Mouse (Mus musculus) embryonic fibroblast, embryonic 13.5 days (primary cell): Measurements from ENCODE around the gene 1700037H04Rik. TPM values are rescaled to one million over a fixed set of nuclear protein-coding genes. Genes with fewer than 3 reads are reported as not detected.

ENCODE experiments used
- H3K27ac ChIP-seq: 2 replicates; pipeline ENCODE4 v1.5.1; 2012; ENCODE audit warnings: low read length, control low read depth, inconsistent platforms; ENCODE audit not compliant: insufficient read depth
- H3K4me1 ChIP-seq: 2 replicates; pipeline ENCODE4 v1.6.1; 2011; ENCODE audit warnings: low read length; ENCODE audit not compliant: control insufficient read depth, insufficient read depth
- H3K4me3 ChIP-seq: 2 replicates; pipeline ENCODE4 v1.5.1; 2011; ENCODE audit warnings: mild to moderate bottlenecking, control low read depth, low read length; ENCODE audit not compliant: insufficient read depth
- CTCF ChIP-seq: IDR thresholded peaks from 2 replicates; pipeline ENCODE4 v1.5.1; 2011; ENCODE audit warnings: mild to moderate bottlenecking, control low read depth, low read length, moderate library complexity, borderline replicate concordance; ENCODE audit not compliant: insufficient read depth
- POLR2A ChIP-seq: IDR thresholded peaks from 2 replicates; pipeline ENCODE4 v1.6.1; 2011; ENCODE audit warnings: low read depth, mild to moderate bottlenecking, control low read depth, low read length, moderate library complexity
- polyA plus RNA-seq: library from polyadenylated mRNA; stranded (reverse); fragments of >200 nt; gene quantifications from 2 replicates; pipeline ENCODE4 v1.2.4, GENCODE M21; 2011; ENCODE audit warnings: low read depth; ENCODE audit not compliant: missing spikeins, insufficient read length

The 1700037H04Rik gene
- polyA plus RNA-seq, 1 experiment = 29.0 TPM

GRCm38 (mm10) chr2:131132111-131132888, 27.6 kb downstream of the 1700037H04Rik start:
- no peak overlapping the region for H3K27ac ChIP-seq
- TF ChIP-seq CTCF (no peak), POLR2A (no peak)
- no peaks in the 10 kb centered on the region; the same call in 1 of the 2 replicates for H3K4me1 ChIP-seq

GRCm38 (mm10) chr2:131130849-131131248, 29.0 kb downstream of the 1700037H04Rik start:
- Histone ChIP-seq H3K4me1 (no peaks in the 10 kb centered on the region; the same call in 1 of the 2 replicates), H3K4me3 (no peak overlapping the region), H3K27ac (no peak overlapping the region)
- no peak for TF ChIP-seq POLR2A

More at GRCm38 (mm10) chr2:131132111-131132888, 27.6 kb downstream of the 1700037H04Rik start:
- H3K4me3 ChIP-seq = no peak overlapping the region

- Histone ChIP-seq H3K27ac (no peak overlapping the region), H3K4me1 (no peaks in the 10 kb centered on the region; the same call in 1 of the 2 replicates), H3K4me3 (no peak overlapping the region)
- TF ChIP-seq CTCF (no peak), POLR2A (no peak)
Measured at GRCm38 (mm10) chr2:131129836-131130235, 30.0 kb downstream of the 1700037H04Rik start.

GRCm38 (mm10) chr2:131128636-131129157, 31.2 kb downstream of the 1700037H04Rik start:
- Histone ChIP-seq H3K27ac (no peak overlapping the region), H3K4me1 (no peaks in the 10 kb centered on the region; the same call in 1 of the 2 replicates), H3K4me3 (no peak overlapping the region)
- TF ChIP-seq CTCF = no peak
- no peak for TF ChIP-seq POLR2A

DNA sequence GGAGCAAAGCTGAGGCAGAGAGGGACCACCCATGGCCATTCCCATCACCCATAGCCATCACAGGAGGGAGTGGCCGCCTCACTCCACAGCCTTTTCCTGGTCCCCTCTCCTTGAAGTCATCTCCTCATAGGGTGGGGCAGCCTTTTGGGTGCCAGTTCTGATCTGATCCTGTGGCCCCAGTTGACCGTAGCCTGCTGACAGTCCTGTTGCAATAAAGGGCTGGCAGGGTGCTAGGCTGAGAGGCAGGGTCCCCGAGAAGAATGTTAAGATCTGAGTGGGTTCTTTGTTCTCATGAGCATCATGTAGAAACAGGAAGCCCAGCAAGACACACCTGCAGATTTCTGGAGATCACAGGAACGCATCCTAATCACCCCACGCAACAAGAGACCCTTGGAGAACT, 31.7 kb downstream of the 1700037H04Rik start:
- no peaks in the 10 kb centered on the region; the same call in 1 of the 2 replicates for H3K4me1 ChIP-seq
- TF ChIP-seq CTCF = no peak
- TF ChIP-seq POLR2A = no peak
- no peak overlapping the region for H3K4me3 ChIP-seq
- no peak overlapping the region for H3K27ac ChIP-seq

DNA sequence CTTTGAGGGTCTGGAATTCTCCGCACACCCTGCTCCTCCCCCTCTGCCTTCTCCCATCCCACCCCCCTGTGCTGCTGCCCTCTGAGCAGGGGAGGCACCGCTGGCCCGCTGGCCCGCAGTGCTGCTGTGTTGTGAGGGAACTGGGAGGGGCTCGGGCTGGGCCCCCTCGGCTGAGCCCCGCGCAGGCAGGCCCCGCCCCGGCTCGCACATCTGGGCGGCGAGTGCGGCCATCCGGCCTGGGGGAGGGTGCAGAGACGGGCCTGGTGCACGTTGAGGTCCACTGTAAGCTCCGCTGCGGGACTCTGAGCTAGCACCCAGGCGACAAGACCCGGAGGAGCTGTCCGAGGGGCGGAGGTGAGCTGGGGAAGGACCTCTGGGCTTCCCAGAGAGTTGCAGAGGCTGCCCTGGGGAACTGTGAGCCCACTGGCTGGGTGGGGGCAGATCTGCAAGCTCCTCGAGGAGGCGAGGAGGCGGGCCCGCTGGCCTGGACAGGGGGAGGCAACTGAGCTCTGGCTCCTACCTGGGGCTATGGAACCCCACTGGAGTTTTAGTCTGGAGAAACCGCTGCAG, 32.6 kb downstream of the 1700037H04Rik start, which contains the start of gene Hspa12b:
Gene Hspa12b, plus strand, starts transcription at position 120 of the 570 bp plus-strand sequence.
- TF ChIP-seq POLR2A (peak; percentile 73), CTCF (no peak)

DNA sequence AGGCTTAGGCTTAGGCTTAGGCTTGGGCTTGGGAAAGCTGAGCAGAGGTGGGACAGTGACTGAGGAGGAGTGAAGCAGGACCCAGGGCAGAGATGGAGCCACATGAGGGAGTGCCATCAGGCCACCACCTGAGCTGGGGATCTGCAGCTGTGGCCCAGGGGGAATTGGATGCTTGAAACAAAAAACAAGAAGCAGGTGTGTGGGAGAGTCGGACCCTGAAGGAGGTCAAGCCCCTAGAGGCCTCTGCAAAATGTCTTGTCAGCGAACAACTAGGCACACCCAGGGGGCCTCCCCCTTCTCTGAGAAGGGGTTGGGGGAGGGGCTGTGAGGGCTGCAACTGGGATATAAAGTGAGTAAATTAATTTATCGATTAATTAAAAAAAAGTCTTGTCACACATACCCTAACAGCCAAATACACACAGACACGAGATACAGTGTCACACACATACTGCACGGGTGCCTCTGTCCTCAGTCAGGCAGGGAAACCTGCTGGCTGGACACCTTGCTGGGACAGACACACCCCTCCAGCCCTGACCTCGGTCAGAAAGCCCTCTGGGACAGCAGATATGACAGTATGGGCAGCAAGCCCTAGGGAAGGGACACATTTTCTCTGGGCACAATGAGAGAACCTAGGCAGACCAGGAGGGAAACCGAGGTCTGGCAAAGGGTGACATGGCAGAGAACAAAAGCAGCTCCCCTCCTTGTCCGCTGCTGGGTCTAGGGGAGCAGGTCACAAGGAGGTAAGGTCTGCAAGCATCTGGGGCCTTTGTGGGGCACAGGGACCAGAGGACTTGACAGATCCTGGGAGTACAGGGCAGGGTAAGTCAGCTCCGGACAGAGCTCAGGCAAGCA, 33.7 kb downstream of the 1700037H04Rik start:
- Histone ChIP-seq H3K4me3 (no peak overlapping the region), H3K27ac (no peak overlapping the region), H3K4me1 (no peaks in the 10 kb centered on the region; the same call in 1 of the 2 replicates)
- TF ChIP-seq CTCF (no peak), POLR2A (no peak)

More for the DNA sequence above, 32.6 kb downstream of the 1700037H04Rik start, which contains the start of gene Hspa12b:
- Histone ChIP-seq H3K4me1 (no peaks in the 10 kb centered on the region; the same call in 1 of the 2 replicates), H3K4me3 (peak within 1 kb of the TSS; percentile 55), H3K27ac (no peak within 1 kb of the TSS)

- H3K4me1 ChIP-seq = no peaks in the 10 kb centered on the region; the same call in 1 of the 2 replicates
- TF ChIP-seq POLR2A = no peak
- H3K4me3 ChIP-seq = no peak overlapping the region
- no peak overlapping the region for H3K27ac ChIP-seq
Measured at GRCm38 (mm10) chr2:131125157-131125963, 34.5 kb downstream of the 1700037H04Rik start.

- Histone ChIP-seq H3K4me1 (no peaks in the 10 kb centered on the region; the same call in 1 of the 2 replicates), H3K4me3 (no peak overlapping the region), H3K27ac (no peak overlapping the region)
- no peak for TF ChIP-seq CTCF
- TF ChIP-seq POLR2A = no peak
Measured at GRCm38 (mm10) chr2:131124166-131124565, 35.7 kb downstream of the 1700037H04Rik start.
